Mouse (Mus musculus): ENCODE data around the gene Pmf1. TPM values are rescaled to one million over a fixed set of nuclear protein-coding genes. Genes with fewer than 3 reads are reported as not detected.
"Not testable (repeated sequence)": the region's sequence is repeated elsewhere in the genome, so short reads cannot be mapped to it uniquely, and the experiment has no call there.

Pmf1 gene
- total RNA-seq, 4 experiments from 2014 or later: 15.5 to 18.5 (median 16.7) TPM

GRCm38 (mm10) chr3:88395742-88396141 is 14.4 kb downstream of the Pmf1 start:
- no peak for DNase-seq (ENCODE audit: low spot score in 2 of 2)

GRCm38 (mm10) chr3:88395288-88395687 is 14.8 kb downstream of the Pmf1 start:
- DNase-seq (ENCODE audit: low spot score in 2 of 2): no peak

GRCm38 (mm10) chr3:88393776-88394375 is 16.3 kb downstream of the Pmf1 start:
- no peak for DNase-seq (ENCODE audit: low spot score in 2 of 2)

- DNase-seq (ENCODE audit: low spot score in 2 of 2): no peak
Observed at GRCm38 (mm10) chr3:88384364-88384763, 25.8 kb downstream of the Pmf1 start, which contains the start of gene Bglap. Bglap (minus strand) TSS chr3:88384464.

GRCm38 (mm10) chr3:88382383-88382782 is 27.7 kb downstream of the Pmf1 start:
- not testable (repeated sequence) for DNase-seq (ENCODE audit: low spot score in 2 of 2)

DNA sequence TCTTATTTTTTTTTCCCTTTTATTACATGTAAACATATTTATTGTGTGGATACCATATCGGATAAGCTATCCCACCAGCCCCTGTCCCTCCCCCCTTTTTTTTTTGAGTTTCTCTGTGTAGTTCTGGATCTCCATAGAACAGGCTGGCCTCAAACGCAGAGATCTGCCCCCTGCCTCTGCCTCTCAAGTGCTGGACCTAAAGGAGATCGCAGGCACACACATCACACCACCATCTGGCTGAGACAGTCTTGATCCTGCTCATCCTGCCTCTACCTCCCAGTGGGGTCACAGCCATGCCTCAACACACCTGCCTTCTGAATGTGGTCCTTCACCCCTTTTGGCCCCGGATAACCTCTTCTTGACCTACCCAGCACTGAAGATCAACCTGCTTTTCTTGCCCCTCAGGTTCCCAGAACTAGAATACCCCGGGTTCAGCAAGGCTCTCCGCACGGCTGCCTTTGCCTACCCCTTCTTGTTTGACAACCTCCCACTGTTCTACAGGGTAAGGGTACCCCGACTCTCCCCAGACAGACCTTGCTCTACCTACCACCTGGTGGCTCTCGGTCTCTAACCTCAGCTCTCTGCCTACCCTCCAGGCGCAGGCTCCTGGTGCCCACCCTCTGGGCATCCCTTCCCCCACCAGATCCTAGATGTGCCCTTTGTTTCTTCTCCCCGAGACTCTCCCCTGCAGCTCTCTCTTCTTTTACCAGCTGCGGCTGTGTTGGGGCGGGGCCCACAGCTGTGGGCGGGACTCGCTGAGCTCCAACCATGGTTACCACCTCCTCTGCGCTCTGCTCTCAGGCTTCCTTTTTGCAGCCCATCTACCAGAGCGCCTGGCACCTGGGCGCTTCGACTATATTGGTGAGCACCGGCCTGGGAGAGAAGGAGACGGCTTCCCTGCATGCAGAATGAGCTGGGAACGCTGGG is 28.5 kb downstream of the Pmf1 start:
- DNase-seq (ENCODE audit: low spot score in 2 of 2): not testable (repeated sequence)

DNA sequence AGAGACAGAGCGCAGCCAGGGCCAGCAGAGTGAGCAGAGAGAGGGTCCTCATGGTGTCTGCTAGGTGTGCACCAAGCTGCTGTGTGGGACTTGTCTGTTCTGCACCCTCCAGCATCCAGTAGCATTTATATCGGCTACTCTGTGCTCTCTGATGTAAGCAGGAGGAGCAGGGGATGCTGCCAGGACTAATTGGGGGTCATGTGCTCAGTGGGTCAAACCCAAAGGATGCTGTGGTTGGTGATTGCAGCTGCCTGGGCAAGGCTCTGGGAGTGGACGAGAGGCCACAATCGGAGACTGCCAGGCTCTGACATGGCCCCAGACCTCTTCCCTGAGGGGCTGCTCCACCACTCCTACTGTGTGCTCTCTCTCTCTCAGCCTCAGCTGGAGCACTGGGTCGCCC is 31.5 kb downstream of the Pmf1 start, which contains the start of gene Bglap2:
TSS of gene Bglap2 (minus strand) at position 101 of the 400 bp plus-strand sequence.
- not testable (repeated sequence) for DNase-seq (ENCODE audit: low spot score in 2 of 2)

GRCm38 (mm10) chr3:88376644-88377043 is 33.5 kb downstream of the Pmf1 start:
- DNase-seq (ENCODE audit: low spot score in 2 of 2): not testable (repeated sequence)

DNA sequence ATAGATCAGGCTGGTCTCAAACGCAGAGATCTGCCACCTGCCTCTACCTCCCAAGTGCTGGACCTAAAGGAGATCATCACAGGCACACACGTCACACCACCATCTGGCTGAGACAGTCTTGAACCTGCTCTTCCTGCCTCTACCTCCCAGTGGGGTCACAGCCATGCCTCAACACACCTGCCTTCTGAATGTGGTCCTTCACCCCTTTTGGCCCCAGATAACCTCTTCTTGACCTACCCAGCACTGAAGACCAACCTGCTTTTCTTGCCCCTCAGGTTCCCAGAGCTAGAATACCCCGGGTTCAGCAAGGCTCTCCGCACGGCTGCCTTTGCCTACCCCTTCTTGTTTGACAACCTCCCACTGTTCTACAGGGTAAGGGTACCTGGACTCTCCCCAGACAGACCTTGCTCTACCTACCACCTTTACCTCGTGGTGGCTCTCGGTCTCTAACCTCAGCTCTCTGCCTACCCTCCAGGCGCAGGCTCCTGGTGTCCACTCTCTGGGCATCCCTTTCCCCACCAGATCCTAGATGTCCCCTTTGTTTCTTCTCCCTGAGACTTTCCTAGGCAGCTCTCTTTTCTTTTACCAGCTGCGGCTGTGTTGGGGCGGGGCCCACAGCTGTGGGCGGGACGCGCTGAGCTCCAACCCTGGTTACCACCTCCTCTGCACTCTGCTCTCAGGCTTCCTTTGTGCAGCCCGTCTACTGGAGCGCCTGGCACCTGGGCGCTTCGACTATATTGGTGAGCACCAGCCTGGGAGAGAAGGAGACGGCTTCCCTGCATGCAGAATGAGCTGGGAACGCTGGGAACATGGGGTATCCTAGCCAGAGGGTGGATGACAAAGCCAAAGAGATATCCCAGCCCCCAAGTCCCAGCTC is 34.1 kb downstream of the Pmf1 start:
- not testable (repeated sequence) for DNase-seq (ENCODE audit: low spot score in 2 of 2)

DNA sequence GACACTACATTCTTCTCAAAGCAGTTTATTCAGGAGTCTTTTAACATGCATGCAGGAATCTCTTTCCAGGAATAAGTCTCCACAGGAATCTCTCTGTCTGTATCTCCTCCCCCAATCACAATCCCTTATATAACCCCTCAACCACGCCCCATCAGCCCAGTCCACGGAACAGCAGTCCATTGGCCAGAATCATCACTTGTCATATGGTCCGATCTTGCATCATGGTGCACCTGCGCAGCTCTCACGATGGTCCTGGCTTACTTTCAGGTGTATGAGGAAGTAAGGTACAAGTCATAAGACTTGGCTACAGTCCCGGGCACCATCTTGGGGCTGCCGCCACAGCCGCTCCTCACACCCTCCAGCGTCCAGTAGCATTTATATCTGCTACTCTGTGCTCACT is 37.5 kb downstream of the Pmf1 start, which contains the start of gene Bglap3:
TSS of gene Bglap3 (minus strand) at position 101 of the 400 bp plus-strand sequence.
- DNase-seq (ENCODE audit: low spot score in 2 of 2): not testable (repeated sequence)

GRCm38 (mm10) chr3:88368511-88368910 is 41.6 kb downstream of the Pmf1 start:
- DNase-seq (ENCODE audit: low spot score in 2 of 2): peak; percentile 45 to 68

- not testable (repeated sequence) for DNase-seq (ENCODE audit: low spot score in 2 of 2)
Observed at GRCm38 (mm10) chr3:88367517-88367916, 42.6 kb downstream of the Pmf1 start.

- DNase-seq (ENCODE audit: low spot score in 2 of 2): not testable (repeated sequence)
Observed at GRCm38 (mm10) chr3:88366830-88367428, 43.2 kb downstream of the Pmf1 start.

DNA sequence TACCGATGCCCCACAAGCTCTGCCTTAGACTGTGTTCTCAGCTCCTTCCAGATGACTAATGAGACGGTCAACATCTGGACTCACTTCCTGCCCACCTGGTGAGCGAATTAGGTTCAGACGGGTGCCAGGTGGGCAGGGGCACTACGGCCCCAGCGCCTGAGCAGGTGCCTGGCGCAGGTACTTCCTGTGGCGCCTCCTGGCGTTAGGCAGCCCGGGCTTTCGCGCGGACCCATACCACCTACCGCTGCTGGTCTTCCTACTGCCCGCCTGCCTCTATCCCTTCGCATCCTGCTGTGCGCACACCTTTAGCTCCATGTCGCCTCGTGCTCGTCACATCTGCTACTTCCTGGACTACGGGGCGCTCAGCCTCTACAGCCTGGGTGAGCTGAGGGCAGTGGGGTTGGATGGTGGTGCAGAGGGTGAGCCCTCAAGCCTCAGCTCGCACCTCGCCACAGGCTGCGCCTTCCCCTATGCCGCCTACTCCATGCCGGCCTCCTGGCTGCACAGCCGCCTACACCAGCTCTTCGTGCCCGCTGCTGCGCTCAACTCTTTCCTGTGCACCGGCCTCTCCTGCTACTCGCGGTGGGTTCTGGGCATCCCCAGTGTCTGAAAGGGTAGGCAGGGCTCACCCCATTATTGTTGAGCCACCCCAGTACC is 44.3 kb downstream of the Pmf1 start:
- no peak for DNase-seq (ENCODE audit: low spot score in 2 of 2)

DNA sequence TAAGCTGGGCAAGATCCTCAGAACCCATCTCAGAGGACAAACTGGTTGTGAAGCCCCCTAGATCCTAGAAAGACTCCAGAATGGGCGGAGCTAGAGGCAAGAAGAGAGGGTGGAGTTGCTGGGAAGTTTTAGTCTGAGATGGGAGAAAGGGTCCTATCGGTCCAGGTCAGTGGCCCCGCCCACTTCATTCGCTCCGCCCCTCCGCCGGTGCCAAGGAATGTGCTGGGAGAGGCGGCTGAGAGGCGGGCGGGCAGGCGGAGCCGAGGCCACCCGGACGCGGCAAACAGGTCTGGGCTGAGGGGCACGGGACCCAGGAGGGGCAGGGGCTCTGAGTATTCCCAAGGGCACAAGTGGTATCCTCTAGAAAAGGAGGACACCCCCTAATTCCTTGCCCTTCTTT is 45.8 kb downstream of the Pmf1 start, which contains the start of gene Paqr6:
TSS of gene Paqr6 (plus strand) at position 248 of the 400 bp plus-strand sequence.
- peak; percentile 53 to 66 for DNase-seq (ENCODE audit: low spot score in 2 of 2)

DNA sequence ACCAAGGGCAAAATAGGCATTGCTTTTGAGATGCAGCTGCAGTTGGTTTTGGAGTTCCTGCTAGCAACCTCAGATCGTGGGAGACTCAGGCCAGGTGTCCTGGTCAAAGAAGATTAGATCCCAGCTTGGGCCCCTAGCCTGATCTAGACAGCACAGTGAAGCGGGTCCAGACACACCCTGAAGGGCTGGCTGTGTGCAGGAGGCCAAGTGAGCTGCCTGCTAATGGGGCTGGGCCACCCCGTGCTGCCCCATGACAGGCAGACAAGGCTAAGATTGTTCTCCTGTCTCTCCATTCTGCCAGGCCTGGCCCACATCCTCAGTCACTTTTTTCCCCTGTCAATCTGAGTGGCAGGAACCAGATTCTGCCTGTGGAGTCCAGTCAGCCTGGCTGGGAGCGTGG is 46.4 kb downstream of the Pmf1 start:
- no peak for DNase-seq (ENCODE audit: low spot score in 2 of 2)

- DNase-seq (ENCODE audit: low spot score in 2 of 2): no peak
Observed at GRCm38 (mm10) chr3:88361612-88362313, 48.4 kb downstream of the Pmf1 start.

- DNase-seq (ENCODE audit: low spot score in 2 of 2): no peak
Observed at GRCm38 (mm10) chr3:88361096-88361495, 49.0 kb downstream of the Pmf1 start.

GRCm38 (mm10) chr3:88359989-88360388 is 50.1 kb downstream of the Pmf1 start:
- DNase-seq (ENCODE audit: low spot score in 2 of 2): no peak

DNA sequence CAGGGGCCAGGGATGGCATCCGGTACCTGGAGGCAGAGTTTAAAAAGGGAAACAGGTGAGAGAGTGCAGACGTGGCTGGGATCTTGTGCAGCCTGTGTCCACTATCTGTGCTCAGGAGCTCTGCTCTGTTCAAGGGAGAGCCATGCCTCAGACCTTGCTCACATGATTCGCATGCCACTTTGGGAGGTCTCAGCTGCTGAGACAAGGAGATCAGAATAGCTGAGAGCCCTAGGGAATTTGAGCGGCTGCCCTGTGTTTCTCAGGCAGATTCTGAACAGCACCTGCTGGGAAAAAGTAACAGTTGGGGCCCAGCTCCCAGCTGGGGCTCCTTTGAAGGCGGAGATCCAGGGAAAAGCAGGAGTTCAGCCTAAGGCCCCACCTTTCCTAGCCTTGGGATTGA is 50.5 kb downstream of the Pmf1 start:
- DNase-seq (ENCODE audit: low spot score in 2 of 2): no peak

Measured in gastrocnemius, adult 8-10 months (tissue).